Mouse (Mus musculus): ENCODE measurements around the gene Dgat2. TPM values are rescaled to one million over a fixed set of nuclear protein-coding genes. Genes with fewer than 3 reads are reported as not detected.

The Dgat2 gene
- polyA plus RNA-seq, 1 experiment from 2014 or later: 60.1 TPM

- peaks cover 14% of the 10 kb centered on the region for H3K4me1 ChIP-seq (replicated peaks; ENCODE audit: control insufficient read depth, insufficient read depth, low read length)
- no peaks in the 10 kb centered on the region for H3K9me3 ChIP-seq (ENCODE audit: control insufficient read depth, low read length)
- no peak overlapping the region for H3K4me2 ChIP-seq
- peaks cover 5% of the 10 kb centered on the region; the same call in 1 of the 2 replicates for H3K36me3 ChIP-seq (ENCODE audit: control insufficient read depth, insufficient read depth, low read length)
- DNase-seq (ENCODE audit: low spot score) (no peak), ATAC-seq (replicated peaks; ENCODE audit: low FRiP score) (no peak)
- WGBS: 56% methylated on average over 5 of the region's 5 CpGs
- H3K27me3 ChIP-seq (replicated peaks; ENCODE audit: control insufficient read depth, insufficient read depth, low read length): no peaks in the 10 kb centered on the region
- no peak overlapping the region for H3K27ac ChIP-seq (ENCODE audit: low read depth, low read length)
- no peak overlapping the region for H3K9ac ChIP-seq (ENCODE audit: low read depth, low read length)
- H3K4me3 ChIP-seq (ENCODE audit: low read depth, low read length): no peak overlapping the region
Observed at GRCm38 (mm10) chr7:99120865-99121521, 61.5 kb downstream of the Dgat2 start.

GRCm38 (mm10) chr7:99120082-99120481 lies 62.4 kb downstream of the Dgat2 start:
- Histone ChIP-seq H3K4me3 (ENCODE audit: low read depth, low read length) (no peak overlapping the region), H3K4me1 (replicated peaks; ENCODE audit: control insufficient read depth, insufficient read depth, low read length) (peaks cover 14% of the 10 kb centered on the region), H3K27me3 (replicated peaks; ENCODE audit: control insufficient read depth, insufficient read depth, low read length) (no peaks in the 10 kb centered on the region), H3K27ac (ENCODE audit: low read depth, low read length) (no peak overlapping the region), H3K4me2 (no peak overlapping the region), H3K9ac (ENCODE audit: low read depth, low read length) (no peak overlapping the region), H3K9me3 (ENCODE audit: control insufficient read depth, low read length) (no peaks in the 10 kb centered on the region), H3K36me3 (ENCODE audit: control insufficient read depth, insufficient read depth, low read length) (peaks cover 5% of the 10 kb centered on the region; the same call in 1 of the 2 replicates)
- DNase-seq (ENCODE audit: low spot score) (no peak), ATAC-seq (replicated peaks; ENCODE audit: low FRiP score) (no peak)
- 47% methylated on average over 4 of the region's 4 CpGs for WGBS

GRCm38 (mm10) chr7:99116781-99117180 lies 65.7 kb downstream of the Dgat2 start:
- no peaks in the 10 kb centered on the region for H3K36me3 ChIP-seq (ENCODE audit: control insufficient read depth, insufficient read depth, low read length)

GRCm38 (mm10) chr7:99114006-99114726 lies 68.4 kb downstream of the Dgat2 start:
- H3K27ac ChIP-seq (ENCODE audit: low read depth, low read length): no peak overlapping the region

More at GRCm38 (mm10) chr7:99116781-99117180, 65.7 kb downstream of the Dgat2 start:
- no peak overlapping the region for H3K27ac ChIP-seq (ENCODE audit: low read depth, low read length)
- peaks cover 8% of the 10 kb centered on the region for H3K4me1 ChIP-seq (replicated peaks; ENCODE audit: control insufficient read depth, insufficient read depth, low read length)
- H3K9me3 ChIP-seq (ENCODE audit: control insufficient read depth, low read length): no peaks in the 10 kb centered on the region
- no peaks in the 10 kb centered on the region for H3K27me3 ChIP-seq (replicated peaks; ENCODE audit: control insufficient read depth, insufficient read depth, low read length)
- 74% methylated on average over 3 of the region's 3 CpGs for WGBS
- H3K4me3 ChIP-seq (ENCODE audit: low read depth, low read length): no peak overlapping the region
- H3K9ac ChIP-seq (ENCODE audit: low read depth, low read length): no peak overlapping the region
- ATAC-seq (replicated peaks; ENCODE audit: low FRiP score) (no peak), DNase-seq (ENCODE audit: low spot score) (no peak)
- H3K4me2 ChIP-seq: no peak overlapping the region

GRCm38 (mm10) chr7:99107566-99107965 lies 75.0 kb downstream of the Dgat2 start:
- 47% methylated on average over 3 of the region's 3 CpGs for WGBS
- Histone ChIP-seq H3K9me3 (ENCODE audit: control insufficient read depth, low read length) (no peaks in the 10 kb centered on the region), H3K9ac (ENCODE audit: low read depth, low read length) (no peak overlapping the region), H3K27ac (ENCODE audit: low read depth, low read length) (no peak overlapping the region), H3K27me3 (replicated peaks; ENCODE audit: control insufficient read depth, insufficient read depth, low read length) (no peaks in the 10 kb centered on the region), H3K4me3 (ENCODE audit: low read depth, low read length) (no peak overlapping the region), H3K36me3 (ENCODE audit: control insufficient read depth, insufficient read depth, low read length) (no peaks in the 10 kb centered on the region), H3K4me1 (replicated peaks; ENCODE audit: control insufficient read depth, insufficient read depth, low read length) (peaks cover 9% of the 10 kb centered on the region; the same call in 1 of the 2 replicates), H3K4me2 (no peak overlapping the region)
- ATAC-seq (replicated peaks; ENCODE audit: low FRiP score) (no peak), DNase-seq (ENCODE audit: low spot score) (no peak)

More at GRCm38 (mm10) chr7:99114006-99114726, 68.4 kb downstream of the Dgat2 start:
- Histone ChIP-seq H3K9me3 (ENCODE audit: control insufficient read depth, low read length) (no peaks in the 10 kb centered on the region), H3K4me1 (replicated peaks; ENCODE audit: control insufficient read depth, insufficient read depth, low read length) (peaks cover 2% of the 10 kb centered on the region), H3K9ac (ENCODE audit: low read depth, low read length) (no peak overlapping the region), H3K4me3 (ENCODE audit: low read depth, low read length) (no peak overlapping the region), H3K4me2 (no peak overlapping the region), H3K27me3 (replicated peaks; ENCODE audit: control insufficient read depth, insufficient read depth, low read length) (no peaks in the 10 kb centered on the region), H3K36me3 (ENCODE audit: control insufficient read depth, insufficient read depth, low read length) (no peaks in the 10 kb centered on the region)
- DNase-seq (ENCODE audit: low spot score) (no peak), ATAC-seq (replicated peaks; ENCODE audit: low FRiP score) (no peak)
- 83% methylated on average over 16 of the region's 16 CpGs for WGBS

- Histone ChIP-seq H3K27ac (ENCODE audit: low read depth, low read length) (0 out of 2 replicates have a peak overlapping the region, but pooled peaks have one; percentile 6), H3K4me1 (replicated peaks; ENCODE audit: control insufficient read depth, insufficient read depth, low read length) (peaks cover 17% of the 10 kb centered on the region; the same call in 1 of the 2 replicates), H3K27me3 (replicated peaks; ENCODE audit: control insufficient read depth, insufficient read depth, low read length) (no peaks in the 10 kb centered on the region), H3K4me3 (ENCODE audit: low read depth, low read length) (no peak overlapping the region), H3K36me3 (ENCODE audit: control insufficient read depth, insufficient read depth, low read length) (no peaks in the 10 kb centered on the region), H3K4me2 (no peak overlapping the region), H3K9ac (ENCODE audit: low read depth, low read length) (no peak overlapping the region), H3K9me3 (ENCODE audit: control insufficient read depth, low read length) (no peaks in the 10 kb centered on the region)
- no peak for DNase-seq (ENCODE audit: low spot score)
- 53% methylated on average over 4 of the region's 4 CpGs for WGBS
- no peak for ATAC-seq (replicated peaks; ENCODE audit: low FRiP score)
Observed at GRCm38 (mm10) chr7:99106714-99107270, 75.7 kb downstream of the Dgat2 start.

Other genes with a start within 250 kb of the Dgat2 start
- 14.5 and 16.2 TPM in 2 replicates for gene Uvrag, start 41.6 kb downstream of the Dgat2 start, polyA plus RNA-seq (2014; fragmentation: Nextera tagmentation; extraction: Ambion mirVana)
- gene Mogat2, start 55.9 kb upstream of the Dgat2 start, polyA plus RNA-seq (2014; fragmentation: Nextera tagmentation; extraction: Ambion mirVana): 37.8 and 42.2 TPM in 2 replicates
- gene Map6, start 84.7 kb upstream of the Dgat2 start, polyA plus RNA-seq (2014; fragmentation: Nextera tagmentation; extraction: Ambion mirVana): 0.32 and 0.69 TPM in 2 replicates
- gene Serpinh1, start 170.5 kb upstream of the Dgat2 start, polyA plus RNA-seq (2014; fragmentation: Nextera tagmentation; extraction: Ambion mirVana): 224 and 232 TPM in 2 replicates
- 5.7 and 7.5 TPM in 2 replicates for gene Gdpd5, start 198.7 kb upstream of the Dgat2 start, polyA plus RNA-seq (2014; fragmentation: Nextera tagmentation; extraction: Ambion mirVana)

Data from liver, embryonic 11.5 days (tissue).